Mouse (Mus musculus): Measurements from ENCODE around the gene Pfdn6.

Gene Pfdn6

DNA sequence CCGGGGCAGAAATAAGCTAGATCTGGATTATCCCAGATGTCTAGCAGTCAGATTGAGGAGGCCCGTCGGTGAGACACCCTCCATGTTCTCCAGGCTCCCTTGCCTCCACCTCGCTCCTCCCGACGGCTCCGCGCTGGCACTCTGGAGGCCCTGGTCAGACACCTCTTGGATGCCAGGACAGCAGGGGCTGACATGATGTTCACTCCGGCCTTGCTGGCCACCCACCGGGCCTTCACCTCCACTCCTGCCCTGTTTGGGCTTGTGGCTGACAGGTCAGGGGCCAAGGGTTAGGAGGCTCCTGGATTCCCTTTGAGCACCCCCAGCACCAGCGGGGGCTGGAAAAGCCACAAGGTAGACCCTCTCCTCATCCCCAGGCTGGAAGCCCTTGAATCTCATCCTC lies 8.2 kb downstream of the Pfdn6 start:
- DNase-seq (ENCODE audit: low spot score in 2 of 2) = peak in 1 of 2 experiments; percentile 3

DNA sequence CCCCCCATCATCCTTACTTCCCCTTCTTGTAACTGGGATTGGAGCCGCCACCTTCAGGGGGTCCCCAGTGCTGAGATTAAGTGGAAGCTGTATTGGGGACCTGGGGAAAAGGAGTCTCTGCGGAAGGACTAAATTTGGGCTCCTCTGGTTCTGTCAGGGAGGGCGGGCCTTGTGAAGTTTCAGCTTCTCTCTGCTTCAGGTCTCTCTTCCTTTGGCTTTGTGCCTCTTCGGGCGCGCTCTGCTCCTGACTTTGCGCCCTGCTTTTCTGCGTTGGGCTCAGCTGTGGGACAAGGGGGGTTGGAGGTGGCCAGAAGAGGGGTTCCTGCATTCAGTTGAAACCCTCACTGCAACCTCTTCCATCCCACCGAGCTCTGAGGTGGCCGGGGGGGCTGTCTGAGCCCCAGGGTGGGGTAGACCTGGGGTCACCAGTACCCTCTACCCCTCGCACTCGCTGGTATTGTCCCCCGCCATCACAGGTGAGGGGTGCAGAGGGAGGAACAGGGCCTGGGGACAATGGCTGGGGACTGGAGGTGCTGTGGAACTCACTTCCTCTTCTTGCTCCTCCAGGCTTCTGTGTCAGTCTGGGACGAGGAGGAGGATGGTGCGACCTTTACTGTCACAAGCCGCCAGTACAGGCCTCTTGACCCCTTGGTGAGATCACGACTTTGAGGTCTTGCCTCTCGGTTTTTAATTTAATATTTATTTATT lies 8.8 kb downstream of the Pfdn6 start:
- no peak for DNase-seq (ENCODE audit: low spot score in 2 of 2)

DNA sequence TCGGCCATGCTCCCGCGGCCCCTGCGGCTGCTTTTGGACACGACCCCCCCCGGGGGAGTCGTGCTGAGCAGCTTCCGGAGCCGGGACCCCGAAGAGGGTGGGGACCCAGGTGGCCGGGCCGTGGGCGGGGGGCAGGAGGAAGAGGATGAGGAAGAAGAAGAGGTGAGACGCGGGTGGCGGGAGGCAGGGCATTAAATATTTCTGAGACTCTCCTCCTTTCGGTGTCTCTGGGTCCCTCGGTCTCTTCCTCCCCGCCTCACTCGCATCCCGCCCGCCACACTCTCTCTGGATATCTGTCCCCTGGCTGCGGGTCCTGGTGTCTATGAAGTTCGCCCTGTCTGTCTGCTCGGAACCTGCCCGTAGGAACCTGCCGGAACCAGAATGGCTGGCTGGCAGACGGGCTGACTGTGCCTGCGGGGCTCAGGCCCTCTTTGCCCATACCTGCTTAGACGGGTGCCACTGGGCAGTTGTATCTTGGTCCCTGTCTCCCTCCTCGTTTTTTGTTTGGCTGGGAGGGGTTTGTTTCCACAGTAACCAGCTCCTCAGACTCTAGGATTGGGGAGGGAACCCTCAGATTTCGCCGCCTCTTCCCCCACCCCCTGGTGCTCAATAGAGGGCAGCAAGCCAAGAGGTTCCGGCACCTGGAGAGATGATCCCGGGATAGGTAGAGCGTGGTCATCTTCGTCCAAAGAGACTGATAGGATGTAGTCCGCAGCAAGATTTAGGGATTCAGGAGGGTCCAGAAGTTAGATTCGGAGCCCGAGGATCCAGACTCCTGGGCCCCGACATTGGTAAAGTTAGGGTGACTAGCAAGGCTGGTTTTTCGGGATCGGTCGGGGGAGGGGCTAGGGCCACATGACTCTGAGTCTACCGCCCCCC lies 9.6 kb downstream of the Pfdn6 start:
- DNase-seq (ENCODE audit: low spot score in 2 of 2) = peak; percentile 54 to 57

DNA sequence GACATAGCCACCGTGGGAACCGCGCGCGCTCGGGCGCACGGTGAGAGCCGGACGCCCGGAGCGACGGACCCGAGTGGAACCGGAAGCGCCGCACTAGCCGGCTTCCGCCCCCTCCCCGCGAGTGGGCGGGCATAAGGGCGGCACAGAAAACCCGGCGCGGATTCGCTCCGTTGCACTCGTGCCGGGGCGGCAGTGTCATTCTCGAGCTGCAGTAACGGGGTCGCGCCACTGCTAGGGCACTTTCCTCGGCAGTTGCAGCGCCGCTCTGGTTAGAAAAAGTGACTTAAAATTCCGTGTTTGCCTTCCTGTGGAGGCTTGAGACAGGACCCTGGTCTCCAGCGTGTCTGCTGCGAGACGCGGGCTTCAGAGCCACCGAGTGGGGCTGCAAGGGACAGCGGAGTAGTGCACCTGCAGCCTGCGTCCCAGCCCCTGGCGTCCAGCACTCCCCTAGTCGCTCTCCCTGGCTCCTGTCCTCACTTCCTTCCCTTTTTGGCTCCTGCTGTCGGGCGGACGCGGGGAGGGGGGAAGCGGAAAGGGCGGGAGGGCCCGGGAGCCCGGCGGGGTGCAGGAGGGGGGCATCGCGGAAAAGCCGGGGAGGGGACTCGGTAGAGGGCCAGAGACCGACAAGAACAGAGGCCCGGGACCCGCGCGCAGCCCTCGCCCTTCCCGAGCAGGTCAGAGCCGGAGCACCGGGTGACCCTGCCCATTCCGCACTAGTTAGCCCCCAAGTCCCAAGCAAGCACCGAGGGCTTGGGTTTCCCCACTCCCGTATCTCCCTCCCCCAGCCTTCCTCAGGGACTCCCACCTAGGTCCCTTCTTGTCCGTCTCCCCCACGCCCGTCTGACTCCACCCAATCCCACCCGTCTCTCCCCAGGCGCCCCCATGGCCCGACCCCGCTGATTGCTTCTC lies 10.5 kb downstream of the Pfdn6 start, which contains the start of gene Rgl2:
TSS of gene Rgl2 (plus strand) at position 173 of the 909 bp plus-strand sequence.
- peak; percentile 86 to 88 for DNase-seq (ENCODE audit: low spot score in 2 of 2)

DNA sequence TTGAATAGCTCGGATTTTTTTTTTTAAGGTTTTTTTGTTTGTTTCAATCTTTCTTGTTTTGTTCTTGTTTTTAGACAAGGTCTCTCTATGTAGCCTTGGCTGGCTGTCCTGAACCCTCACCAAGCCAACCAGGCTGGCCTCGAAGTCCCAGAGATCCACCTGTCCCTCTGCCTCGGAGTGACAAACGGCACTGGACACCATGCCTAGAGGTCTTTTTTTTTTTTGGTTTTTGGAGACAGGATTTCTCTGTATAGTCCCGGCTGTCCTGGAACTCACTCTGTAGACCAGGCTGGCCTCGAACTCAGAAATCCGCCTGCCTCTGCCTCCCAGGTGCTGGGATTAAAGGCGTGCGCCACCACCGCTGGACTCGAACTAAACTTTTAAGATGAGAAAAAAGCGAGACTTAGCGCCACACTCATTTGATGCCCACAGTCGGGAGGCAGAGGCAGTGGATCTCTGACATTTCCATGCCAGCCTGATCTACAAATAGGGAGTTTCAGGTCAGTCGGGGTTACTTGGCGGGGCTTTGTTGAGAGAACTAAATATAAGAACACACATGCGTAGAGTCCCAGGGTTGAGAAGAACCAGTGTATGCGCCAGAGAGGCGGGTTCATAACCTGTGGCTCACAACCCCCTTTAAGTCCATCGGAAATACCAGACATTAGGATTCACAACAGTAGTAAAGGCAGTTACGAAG lies 11.7 kb downstream of the Pfdn6 start:
- DNase-seq (ENCODE audit: low spot score in 2 of 2) = no peak

DNA sequence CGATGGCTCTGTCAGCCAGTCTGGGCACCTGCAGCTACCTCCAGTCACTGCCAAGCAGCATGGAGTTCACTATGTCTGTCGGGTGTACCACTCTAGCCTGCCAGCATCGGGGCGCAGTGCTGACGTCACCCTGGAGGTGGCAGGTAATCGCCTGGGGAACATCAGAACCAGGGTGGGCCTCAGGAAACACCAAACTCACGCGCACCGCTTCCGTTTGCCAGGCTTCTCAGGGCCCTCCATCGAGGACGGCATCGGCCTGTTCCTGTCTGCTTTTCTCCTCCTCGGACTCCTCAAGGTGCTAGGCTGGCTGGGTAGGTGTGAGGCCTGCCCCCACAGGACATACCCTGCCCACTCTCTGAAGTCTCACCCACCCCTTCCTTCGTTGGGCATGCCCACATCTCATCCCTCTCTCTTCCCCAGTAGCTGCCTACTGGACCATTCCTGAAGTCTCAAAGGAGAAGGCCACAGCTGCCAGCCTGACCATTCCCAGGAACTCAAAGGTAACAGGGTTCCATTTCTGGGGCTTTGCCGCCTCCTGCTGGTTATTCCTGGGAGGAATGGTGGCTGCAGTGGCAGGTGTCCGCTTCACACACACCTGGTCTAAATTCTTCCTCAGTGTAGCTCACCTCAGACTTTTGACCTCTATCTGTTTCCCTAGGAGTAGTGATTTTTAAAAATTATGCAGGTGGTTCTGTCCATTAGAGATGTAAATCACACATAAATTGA lies 13.8 kb downstream of the Pfdn6 start:
- no peak for DNase-seq (ENCODE audit: low spot score in 2 of 2)

DNA sequence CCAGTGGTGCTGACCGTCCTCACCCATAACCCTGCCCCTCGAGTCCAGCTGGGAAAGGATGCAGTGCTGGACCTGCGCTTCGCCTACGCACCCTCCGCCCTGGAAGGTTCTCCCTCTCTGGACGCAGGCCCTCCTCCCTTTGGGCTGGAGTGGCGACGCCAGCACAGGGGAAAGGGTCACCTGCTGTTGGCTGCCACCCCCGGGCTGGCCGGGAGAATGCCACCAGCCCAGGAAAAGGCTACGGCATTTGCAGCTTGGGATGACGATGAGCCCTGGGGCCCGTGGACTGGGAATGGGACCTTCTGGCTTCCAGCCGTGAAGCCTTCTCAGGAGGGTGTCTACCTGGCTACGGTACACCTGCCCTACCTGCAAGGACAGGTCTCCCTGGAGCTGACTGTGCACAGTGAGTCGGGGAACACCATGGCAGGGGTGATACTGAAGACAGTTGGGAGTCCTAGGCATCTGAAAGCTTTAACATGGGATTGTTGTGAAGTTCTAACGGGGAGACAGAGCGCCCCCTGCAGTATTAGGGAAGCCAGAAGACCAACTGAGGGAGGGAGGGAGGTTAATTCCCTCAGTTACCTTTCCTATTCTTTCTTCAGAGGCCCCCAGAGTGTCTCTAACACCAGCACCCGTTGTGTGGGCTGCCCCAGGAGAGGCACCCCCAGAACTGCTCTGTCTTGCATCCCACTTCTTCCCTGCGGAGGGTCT lies 14.6 kb downstream of the Pfdn6 start:
- no peak for DNase-seq (ENCODE audit: low spot score in 2 of 2)

DNA sequence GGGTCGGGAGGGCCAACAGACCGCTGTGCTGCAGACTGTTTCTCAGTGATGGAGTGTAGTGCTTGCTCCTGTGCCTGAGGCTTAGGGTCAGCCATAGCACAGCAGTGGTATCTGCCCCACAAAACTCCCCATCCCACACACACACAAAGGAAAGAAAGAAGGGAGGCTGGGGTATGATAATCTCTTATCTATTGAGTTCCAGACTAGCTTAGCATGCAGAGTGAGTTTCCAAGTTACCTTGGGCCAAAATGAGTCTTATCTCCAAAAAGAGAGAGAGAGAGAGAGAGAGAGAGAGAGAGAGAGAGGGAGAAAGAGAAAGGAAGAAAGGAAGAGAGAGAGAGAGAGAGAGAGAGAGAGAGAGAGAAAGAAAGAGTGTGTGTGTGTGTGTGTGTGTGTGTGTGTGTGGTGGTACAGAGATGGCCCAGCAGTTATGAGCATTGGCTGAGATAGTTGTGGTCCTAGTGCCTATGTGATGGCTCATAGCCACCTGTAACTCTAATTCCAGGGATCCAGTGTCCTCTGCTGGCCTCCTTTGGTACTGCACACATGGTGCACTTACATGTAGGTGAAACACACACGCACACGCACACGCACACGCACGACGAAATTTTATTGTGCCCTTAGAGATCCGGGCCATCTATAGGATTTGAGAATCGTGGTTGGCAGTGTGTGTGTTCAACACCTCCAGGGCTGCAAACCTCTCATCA lies 15.4 kb downstream of the Pfdn6 start:
- DNase-seq (ENCODE audit: low spot score in 2 of 2) = no peak

DNA sequence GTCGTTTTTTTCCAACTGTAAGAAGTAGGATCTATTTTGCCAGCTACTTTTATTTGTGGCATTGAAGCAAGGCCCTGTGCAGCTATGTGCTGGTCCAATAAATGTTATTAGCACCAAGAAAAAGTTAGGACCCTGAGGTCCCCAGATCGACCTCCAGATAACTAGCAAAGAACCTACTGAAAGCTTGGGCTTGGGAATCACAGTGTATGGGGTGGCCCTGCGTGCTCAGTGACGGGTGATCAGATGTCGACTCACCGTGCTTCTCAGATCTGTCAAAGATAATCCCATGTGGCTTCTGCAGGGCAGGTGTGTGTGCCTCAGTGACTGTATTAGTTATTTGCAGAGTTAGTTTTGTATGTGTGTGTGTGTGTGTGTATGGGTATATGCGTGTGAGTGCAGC lies 18.8 kb downstream of the Pfdn6 start:
- no peak for DNase-seq (ENCODE audit: low spot score in 2 of 2)

DNA sequence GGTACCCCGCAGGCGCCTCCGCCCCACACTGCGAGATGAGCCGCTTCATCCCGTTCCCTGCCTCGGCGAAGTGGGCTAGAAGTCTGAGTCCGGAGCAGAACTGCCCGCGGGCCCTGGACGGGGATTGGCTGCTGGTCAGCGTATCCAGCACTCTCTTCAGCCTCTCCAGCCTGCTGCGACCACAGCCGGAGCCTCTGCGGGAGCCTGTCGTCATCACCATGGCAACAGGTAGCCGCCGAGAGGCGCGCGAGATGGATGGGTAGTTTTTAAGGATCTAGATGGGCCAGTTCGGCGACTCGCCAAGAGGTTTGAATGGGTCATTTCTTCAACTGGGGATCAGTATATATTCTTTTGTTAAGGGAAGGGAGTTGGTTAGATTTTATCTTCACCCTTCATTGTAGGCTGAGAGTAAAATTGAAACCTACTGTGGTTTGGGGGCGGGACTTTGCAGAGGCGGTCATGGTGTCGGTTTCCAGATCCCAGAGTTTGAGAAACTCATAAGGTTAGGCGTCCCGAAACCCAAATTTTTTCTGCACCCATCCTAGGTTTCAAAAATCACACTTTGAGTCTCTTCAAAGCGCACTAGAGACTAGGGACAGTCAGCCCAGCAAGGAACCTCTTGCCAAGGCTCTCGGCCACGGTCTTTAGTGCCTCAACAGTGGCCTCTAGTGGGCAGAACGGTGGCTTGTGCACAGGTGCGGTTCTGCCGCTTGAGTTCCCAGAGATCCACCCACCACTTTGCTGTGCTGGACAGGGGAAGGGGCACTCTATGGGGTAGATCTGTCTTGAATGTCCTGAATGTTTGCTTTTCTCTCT lies 19.7 kb downstream of the Pfdn6 start:
- peak; percentile 67 to 70 for DNase-seq (ENCODE audit: low spot score in 2 of 2)

DNA sequence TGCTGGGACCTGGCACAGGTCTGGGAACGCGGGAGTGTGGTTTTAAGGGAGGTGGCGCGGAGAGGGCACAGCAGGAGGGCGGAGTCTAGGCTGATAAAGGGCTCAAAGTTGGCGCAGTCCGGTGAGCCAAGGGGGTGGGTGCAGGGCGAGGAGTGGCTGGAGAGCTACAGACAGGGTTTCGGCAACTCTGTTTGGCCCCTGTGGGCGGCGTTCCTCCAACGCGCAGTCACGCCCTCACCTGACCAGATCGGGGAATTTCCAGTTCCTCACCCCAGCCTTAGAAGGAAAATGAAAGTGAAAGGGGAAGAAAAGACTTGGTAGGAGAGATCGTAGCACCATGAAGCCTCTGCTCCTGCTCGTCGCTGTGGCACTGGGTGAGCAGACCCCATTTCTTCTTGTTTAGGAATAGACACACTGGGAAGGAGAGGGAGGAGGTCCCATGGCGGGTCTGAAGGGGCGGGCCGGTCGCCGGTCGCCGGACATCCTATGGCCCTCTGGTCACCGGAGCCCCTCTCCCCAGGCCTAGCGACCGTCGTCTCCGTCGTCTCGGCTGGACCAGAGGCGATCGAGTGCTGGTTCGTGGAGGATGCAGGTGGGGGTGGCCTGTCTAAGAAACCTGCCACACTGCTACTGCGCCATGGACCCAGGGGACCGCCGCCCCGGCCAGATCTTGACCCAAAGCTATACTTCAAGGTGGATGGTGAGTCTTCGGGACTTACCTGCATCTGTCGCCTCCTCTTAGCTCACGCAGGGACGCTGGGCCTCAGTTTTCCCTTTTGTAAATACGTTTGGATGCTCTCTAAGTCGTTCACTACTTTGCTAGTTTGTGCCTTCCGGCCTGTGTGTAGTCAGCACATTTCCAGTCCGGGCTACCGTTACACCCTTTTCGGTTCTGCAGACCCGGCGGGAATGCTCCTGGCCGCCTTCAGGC lies 20.5 kb downstream of the Pfdn6 start:
- no peak for DNase-seq (ENCODE audit: low spot score in 2 of 2)

DNA sequence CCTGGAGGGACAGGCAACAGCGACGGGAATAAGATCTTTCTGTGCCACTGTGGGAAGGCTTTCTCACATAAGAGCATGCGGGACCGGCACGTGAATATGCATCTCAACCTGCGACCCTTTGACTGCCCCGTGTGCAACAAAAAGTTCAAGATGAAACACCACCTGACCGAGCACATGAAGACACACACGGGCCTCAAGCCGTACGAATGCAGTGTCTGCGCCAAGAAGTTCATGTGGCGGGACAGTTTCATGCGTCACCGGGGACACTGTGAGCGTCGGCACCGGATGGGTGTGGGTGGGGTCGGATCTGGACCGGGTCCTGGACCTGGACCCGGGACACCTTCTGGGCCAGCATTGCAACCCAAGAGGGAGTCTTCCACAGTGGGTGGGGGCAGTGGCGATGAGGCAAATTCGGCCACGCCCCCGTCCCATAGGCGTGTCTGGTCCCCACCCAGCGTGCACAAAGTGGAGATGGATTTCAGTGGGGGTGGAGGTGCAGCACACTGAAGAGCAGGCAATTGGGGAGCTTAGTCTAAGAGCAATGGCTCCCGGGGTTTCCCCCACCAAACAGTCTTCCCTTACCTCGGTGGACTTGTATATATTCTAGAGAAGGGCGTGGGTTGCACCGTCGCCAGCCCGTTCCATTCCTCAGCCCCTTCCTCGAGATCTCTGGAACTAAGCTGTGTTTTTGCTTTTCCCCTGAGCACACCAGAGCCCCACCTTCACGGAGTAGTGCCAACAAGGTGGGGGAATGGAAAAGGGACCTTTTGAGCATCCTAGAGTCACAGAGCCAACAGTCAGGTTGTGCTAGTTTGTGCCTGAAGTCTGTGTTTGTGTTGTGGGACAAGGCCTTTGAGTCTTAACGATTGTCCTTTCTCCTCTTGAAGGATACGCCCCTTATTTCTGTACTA lies 21.6 kb downstream of the Pfdn6 start:
- peak in 1 of 2 experiments; percentile 2 for DNase-seq (ENCODE audit: low spot score in 2 of 2)

DNA sequence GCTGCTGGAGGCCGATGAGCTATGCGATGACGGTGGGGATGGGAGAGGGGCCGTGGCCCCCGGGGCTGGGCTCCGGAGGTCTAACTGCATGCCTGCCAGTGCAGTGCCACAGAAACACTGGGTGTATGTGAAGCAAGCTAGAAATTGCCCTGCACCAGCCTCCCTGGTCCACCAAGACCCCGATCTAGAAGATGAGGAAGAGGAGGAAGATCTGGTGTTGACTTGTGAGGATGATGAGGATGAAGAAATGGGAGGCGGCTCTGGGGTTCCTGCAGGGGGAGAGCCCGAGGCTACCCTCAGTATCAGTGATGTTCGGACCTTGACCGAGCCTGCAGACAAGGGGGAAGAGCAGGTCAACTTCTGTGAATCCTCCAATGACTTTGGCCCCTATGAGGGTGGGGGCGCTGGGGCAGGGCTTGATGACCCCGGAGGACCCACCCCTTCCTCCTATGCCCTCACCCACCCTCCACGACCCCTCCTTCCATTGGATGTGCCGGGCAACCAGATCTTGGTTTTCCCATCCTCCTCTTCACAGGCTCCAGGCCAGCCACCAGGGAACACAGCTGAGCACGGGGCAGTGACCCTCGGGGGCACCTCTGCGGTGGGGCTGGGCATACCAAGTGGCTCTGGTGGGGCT lies 22.4 kb downstream of the Pfdn6 start:
- no peak for DNase-seq (ENCODE audit: low spot score in 2 of 2)

DNA sequence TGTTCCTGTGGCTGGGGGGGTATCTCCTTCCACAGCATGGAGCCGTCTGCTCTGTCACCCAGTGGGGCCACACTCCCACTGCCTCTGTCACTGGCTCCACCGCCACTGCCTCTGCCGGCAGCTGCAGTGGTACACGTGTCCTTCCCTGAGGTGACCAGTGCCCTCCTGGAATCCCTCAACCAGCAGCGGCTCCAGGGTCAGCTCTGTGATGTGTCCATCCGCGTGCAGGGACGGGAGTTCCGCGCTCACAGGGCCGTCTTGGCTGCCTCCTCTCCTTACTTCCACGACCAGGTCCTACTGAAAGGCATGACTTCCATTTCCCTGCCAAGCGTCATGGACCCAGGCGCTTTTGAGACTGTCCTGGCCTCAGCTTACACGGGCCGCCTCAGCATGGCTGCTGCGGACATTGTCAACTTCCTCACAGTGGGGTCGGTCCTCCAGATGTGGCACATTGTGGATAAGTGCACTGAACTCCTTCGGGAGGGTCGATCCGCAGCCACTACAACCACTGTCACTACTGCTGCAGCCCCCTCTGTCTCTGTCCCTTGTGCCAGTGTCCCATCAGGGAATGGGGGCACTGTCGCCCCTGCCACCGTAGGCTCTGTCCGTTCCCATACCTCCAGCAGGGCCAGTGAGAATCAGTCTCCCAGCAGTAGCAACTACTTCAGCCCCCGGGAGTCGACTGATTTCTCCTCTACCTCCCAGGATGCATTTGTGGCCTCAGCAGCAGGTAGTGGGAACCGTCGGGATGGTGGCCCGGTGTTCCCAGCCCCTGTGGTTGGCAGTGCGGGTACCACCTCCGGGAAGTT lies 23.1 kb downstream of the Pfdn6 start:
- DNase-seq (ENCODE audit: low spot score in 2 of 2) = no peak

DNA sequence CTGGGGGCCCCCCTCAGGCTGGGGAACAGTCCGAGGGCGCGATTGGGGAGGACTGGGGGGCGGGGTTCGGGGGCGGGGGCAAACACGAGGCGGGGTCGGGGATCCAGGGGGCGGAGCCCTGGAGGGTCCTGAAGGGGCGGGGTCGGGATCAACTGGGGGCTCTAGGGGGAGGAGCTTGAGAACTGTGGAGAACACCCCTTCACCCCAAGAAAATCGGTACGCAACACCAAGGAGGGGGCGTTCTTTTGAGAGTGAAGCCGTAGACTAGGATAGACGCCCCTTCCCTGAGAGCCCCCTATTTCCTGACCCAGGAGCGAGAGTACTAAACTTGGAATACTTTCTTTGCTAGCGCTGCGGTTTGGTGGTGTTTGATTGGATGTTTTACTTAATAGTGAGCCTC lies 23.8 kb downstream of the Pfdn6 start:
- no peak for DNase-seq (ENCODE audit: low spot score in 2 of 2)
